Mouse (Mus musculus): Measurements from ENCODE around the gene Rell1.

DNA sequence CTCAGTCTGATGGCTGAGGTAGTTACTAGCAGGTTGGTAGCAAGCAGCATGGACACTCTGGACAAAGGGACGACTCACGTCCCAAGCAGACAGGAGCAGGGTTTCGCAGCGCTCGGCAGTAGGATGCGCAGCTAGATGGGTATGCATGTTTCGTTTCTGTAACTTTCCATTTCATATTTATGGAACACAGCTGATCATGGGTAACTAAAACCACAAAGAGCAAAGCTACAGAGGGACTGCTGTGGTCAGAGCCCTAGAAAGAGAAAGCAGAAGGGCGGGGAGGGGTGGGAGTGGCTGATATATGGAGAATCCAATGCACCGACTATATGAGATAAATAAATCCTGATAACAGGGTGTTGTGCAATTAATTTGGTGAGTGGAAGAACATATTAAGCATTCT lies 25.4 kb downstream of the Rell1 start:
- TF ChIP-seq CTCF (IDR thresholded peaks at IDR 0.05; ENCODE audit: low read depth) (no peak), EP300 (IDR thresholded peaks at IDR 0.05; ENCODE audit: low read depth) (no peak)
